Mouse (Mus musculus): ENCODE results near the gene Smdt1.

GRCm38 (mm10) chr15:82319613-82320012 is 19.1 kb upstream of the Smdt1 start:
- TF ChIP-seq POLR2A (IDR thresholded peaks at IDR 0.05; ENCODE audit: low read depth, low read length), result no peak
- no peak for TF ChIP-seq CTCF (IDR thresholded peaks at IDR 0.05; ENCODE audit: extremely low read depth, insufficient read length, insufficient replicate concordance, low read depth, low read length)
